Mouse (Mus musculus) hindbrain, embryonic 11.5 days (tissue): Measurements from ENCODE around the gene Cenpc1. TPM values are rescaled to one million over a fixed set of nuclear protein-coding genes. Genes with fewer than 3 reads are reported as not detected.

ENCODE experiments used
- ATAC-seq: fragments of 200-750 bp; cut with Nextera tagmentation; 2 replicates; pipeline ENCODE4 v1.8.0; 2017; ENCODE audit warnings: mild to moderate bottlenecking, moderate TSS enrichment, moderate library complexity; ENCODE audit not compliant: low FRiP score
- DNase-seq: peaks from one replicate; pipeline ENCODE4 v3.0.0-alpha.2; 2015; ENCODE audit warnings: low spot score
- H3K27ac ChIP-seq: fragments of 300-500 bp; sonication (generic); 2 replicates; pipeline ENCODE4 v1.5.1; 2014; ENCODE audit warnings: mild to moderate bottlenecking, low read depth, low read length
- H3K27me3 ChIP-seq: fragments of 300-500 bp; sonication (generic); 2 replicates; pipeline ENCODE4 v1.6.1; 2014; ENCODE audit warnings: mild to moderate bottlenecking, low read length, moderate library complexity, mixed read lengths; ENCODE audit not compliant: control insufficient read depth, insufficient read depth
- H3K36me3 ChIP-seq: fragments of 300-500 bp; sonication (generic); 2 replicates; pipeline ENCODE4 v1.6.1; 2014; ENCODE audit warnings: mild to moderate bottlenecking, low read length, moderate library complexity, mixed read lengths; ENCODE audit not compliant: control insufficient read depth, insufficient read depth
- H3K4me1 ChIP-seq: fragments of 300-500 bp; sonication (generic); replicated peaks from 2 replicates; pipeline ENCODE4 v1.6.1; 2014; ENCODE audit warnings: low read length, mixed read lengths; ENCODE audit not compliant: control insufficient read depth, insufficient read depth
- H3K4me2 ChIP-seq: fragments of 300-500 bp; sonication (generic); replicated peaks from 2 replicates; pipeline ENCODE4 v1.6.1; 2014; ENCODE audit warnings: mild to moderate bottlenecking, low read depth, low read length
- H3K4me3 ChIP-seq: fragments of 300-500 bp; sonication (generic); 2 replicates; pipeline ENCODE4 v1.5.1; 2014; ENCODE audit warnings: low read depth, low read length
- H3K9ac ChIP-seq: fragments of 300-500 bp; sonication (generic); 2 replicates; pipeline ENCODE4 v1.6.1; 2014; ENCODE audit warnings: low read depth, low read length
- H3K9me3 ChIP-seq: fragments of 300-500 bp; sonication (generic); 2 replicates; pipeline ENCODE4 v1.6.1; 2016; ENCODE audit warnings: low read length; ENCODE audit not compliant: control insufficient read depth
- WGBS: fragments of 180-500 bp; shearing (Covaris S2); extraction: QIAGEN DNeasy Blood & Tissue Kit; methylation state at CpG from one replicate; pipeline ENCODE4 v1.1.7; 2014; 5-methylcytosine and 5-hydroxymethylcytosine counted together
- polyA plus RNA-seq: library from polyadenylated mRNA; unstranded; fragments of >200 nt; fragmentation: Nextera tagmentation; extraction: Ambion mirVana; gene quantifications from 2 replicates; pipeline ENCODE4 v1.2.1, GENCODE M21; 2014

The Cenpc1 gene
- polyA plus RNA-seq = 50.4 and 52.1 TPM in 2 replicates

DNA sequence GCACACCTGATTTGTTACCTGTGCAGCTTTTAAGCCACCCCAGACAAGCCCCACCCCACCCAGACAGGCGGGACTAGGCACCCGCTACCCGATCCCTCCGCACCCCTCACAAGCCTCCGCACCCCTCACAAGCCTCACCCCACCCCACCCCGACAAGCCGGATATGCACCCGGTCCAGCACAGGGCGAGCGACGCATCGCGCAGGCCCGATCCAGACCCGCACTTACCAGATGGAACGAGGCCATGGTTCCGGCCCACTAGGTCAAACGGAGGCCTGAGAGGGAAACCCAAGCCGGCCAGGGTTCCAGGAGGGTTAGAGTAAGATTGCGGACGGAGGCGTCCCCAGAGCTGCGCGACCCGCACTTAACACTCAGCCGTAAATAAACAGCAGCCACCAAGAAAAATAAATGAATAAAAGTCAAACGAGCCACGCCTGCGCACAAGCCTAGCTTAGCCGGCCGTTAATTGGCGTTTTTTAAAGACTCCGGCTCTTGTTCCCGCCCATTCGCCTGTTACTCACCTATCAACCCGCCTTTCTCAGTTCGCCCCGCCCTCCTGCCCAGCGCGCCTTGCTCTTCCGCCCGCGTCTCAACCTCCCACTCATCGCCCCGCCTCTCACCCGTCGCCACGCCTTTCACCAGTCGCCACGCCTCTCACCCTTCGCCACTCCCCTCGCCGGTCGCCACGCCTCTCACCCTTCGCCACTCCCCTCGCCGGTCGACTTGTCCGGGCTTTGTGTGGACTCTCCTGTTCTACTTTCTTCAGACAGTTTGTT is at the start of gene Cenpc1:
Gene Cenpc1, minus strand, starts transcription at position 483 of the 775 bp plus-strand sequence.
- H3K4me1 ChIP-seq = no peaks in the 10 kb centered on the region
- no peaks in the 10 kb centered on the region for H3K27me3 ChIP-seq
- H3K4me2 ChIP-seq = peak within 1 kb of the TSS; percentile 41
- H3K27ac ChIP-seq = peak within 1 kb of the TSS; percentile 82
- peak within 1 kb of the TSS; percentile 83 for H3K4me3 ChIP-seq
- H3K36me3 ChIP-seq = no peaks in the 10 kb centered on the region
- DNase-seq = peak; percentile 96
- peak within 1 kb of the TSS; percentile 78 for H3K9ac ChIP-seq
- ATAC-seq = peak; percentile 96
- H3K9me3 ChIP-seq = no peaks in the 10 kb centered on the region
- WGBS = under 1% methylated on average over 60 of the region's 60 CpGs

DNA sequence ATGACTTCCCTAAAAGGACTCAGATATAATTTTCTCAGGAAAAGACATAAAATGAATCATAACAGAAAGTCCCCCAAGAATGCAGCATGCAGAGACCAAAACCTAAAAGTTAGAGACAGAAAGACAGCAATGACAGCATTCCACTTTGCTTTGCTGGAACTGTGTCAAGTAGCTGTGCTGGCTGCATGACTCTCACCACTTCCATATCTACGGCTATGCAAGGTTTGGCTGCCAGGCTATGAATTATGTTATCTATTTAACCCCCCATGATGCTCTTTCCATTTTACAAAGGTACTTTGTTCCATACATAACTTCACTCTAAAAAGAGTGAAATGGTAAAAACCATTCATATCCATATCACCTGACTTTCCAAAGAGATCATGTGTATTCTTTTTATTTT is 48.6 kb upstream of the Cenpc1 start:
- no peak overlapping the region for H3K4me2 ChIP-seq
- ATAC-seq (no peak), DNase-seq (no peak)
- no peak overlapping the region for H3K27ac ChIP-seq
- no peaks in the 10 kb centered on the region for H3K27me3 ChIP-seq
- WGBS = 95% methylated on average over 1 of the region's 1 CpGs
- H3K4me1 ChIP-seq = no peaks in the 10 kb centered on the region
- no peaks in the 10 kb centered on the region for H3K36me3 ChIP-seq
- no peaks in the 10 kb centered on the region for H3K9me3 ChIP-seq
- H3K9ac ChIP-seq = no peak overlapping the region
- no peak overlapping the region for H3K4me3 ChIP-seq

DNA sequence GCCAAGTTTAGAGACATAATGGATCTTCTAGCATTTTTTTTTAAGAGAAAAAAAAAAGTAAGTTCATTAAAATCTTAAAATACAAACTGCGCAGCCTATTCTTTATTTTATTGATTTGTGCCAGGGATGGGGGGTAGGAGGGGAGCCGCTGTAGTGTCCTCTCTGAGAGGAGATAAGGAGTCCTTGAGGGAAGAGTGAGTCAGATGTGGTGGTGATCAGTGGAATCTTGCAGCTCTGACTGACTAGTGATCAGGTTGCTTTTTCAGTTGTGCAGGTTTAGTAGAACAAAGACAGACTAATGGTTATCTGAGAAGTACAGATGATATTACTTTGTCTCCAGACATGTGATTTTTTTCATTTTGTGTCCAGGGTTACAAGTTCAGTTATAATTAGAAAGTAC is 47.7 kb upstream of the Cenpc1 start:
- Histone ChIP-seq H3K27me3 (no peaks in the 10 kb centered on the region), H3K9me3 (no peaks in the 10 kb centered on the region), H3K4me3 (no peak overlapping the region), H3K9ac (no peak overlapping the region), H3K4me1 (no peaks in the 10 kb centered on the region), H3K36me3 (0 out of 2 replicates have a peak, but pooled peaks cover under 1% of the 10 kb centered on the region), H3K27ac (no peak overlapping the region), H3K4me2 (no peak overlapping the region)
- no peak for ATAC-seq
- 98% methylated on average over 2 of the region's 2 CpGs for WGBS
- DNase-seq = no peak

DNA sequence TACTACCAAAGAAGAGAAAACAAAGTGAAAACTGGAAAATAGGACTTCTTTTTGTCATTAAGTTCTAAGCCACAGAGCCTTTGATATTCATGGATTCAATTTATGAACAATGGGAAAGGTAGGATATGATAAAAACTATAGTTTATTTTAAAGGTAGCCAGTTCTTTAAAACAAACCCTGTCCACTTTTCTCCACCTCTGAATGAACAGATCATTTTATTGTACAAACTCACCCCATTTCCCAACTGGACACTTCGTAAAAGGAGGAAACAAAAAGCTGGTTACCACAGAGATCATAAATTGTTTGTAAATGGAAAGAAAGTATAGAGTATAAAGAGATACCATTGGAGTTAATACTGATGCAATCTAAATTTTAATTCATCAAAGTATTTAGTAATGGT is 45.7 kb upstream of the Cenpc1 start:
- no peaks in the 10 kb centered on the region for H3K9me3 ChIP-seq
- H3K9ac ChIP-seq = no peak overlapping the region
- no peak for DNase-seq
- H3K36me3 ChIP-seq = 0 out of 2 replicates have a peak, but pooled peaks cover 4% of the 10 kb centered on the region
- H3K4me1 ChIP-seq = no peaks in the 10 kb centered on the region
- WGBS = 94% methylated on average over 1 of the region's 1 CpGs
- no peak overlapping the region for H3K4me3 ChIP-seq
- H3K27me3 ChIP-seq = no peaks in the 10 kb centered on the region
- no peak for ATAC-seq
- H3K27ac ChIP-seq = no peak overlapping the region
- H3K4me2 ChIP-seq = no peak overlapping the region

DNA sequence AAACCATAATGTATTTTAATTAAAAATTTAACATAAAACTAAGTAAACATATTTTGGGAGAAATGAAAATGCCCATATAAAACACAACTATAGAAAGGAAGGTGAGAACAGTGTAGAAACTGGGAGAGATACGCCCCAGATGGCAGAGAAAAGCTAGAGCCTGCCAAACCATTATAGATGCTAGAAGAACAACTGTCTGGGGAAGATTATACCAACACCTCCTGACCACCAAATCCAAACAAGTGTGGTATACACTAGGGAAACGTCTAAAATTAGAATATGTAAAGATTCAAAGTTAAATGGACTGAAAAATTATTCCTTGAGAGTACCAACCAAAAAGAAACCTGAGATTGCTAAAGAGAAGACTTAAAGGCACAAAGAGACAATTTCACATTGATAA is 41.2 kb upstream of the Cenpc1 start:
- 89% methylated on average over 2 of the region's 2 CpGs for WGBS

DNA sequence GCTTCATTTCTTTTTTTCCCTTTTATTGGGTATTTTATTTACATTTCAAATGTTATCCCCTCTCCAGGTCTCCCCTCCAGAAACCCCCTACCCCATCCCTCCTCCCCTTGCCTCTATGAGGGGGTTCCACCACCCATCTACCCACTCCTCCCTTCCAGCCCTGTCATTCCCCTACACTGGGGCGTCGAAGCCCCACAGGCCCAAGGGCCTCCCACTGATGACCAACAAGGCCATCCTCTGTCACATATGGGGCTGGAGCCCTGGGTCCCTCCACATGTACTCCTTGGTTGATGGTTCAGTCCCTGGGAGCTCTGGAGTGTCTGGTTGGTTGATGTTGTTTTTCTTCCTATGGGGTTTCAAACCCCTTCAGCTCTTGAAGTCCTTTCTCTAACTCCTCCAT is 36.8 kb upstream of the Cenpc1 start:
- Histone ChIP-seq H3K27me3 (no peaks in the 10 kb centered on the region), H3K4me3 (no peak overlapping the region), H3K4me1 (no peaks in the 10 kb centered on the region), H3K27ac (no peak overlapping the region), H3K36me3 (no peaks in the 10 kb centered on the region), H3K4me2 (no peak overlapping the region), H3K9me3 (no peaks in the 10 kb centered on the region), H3K9ac (no peak overlapping the region)
- no peak for DNase-seq
- no peak for ATAC-seq
- WGBS = 96% methylated on average over 2 of the region's 2 CpGs

More for the DNA sequence above, 41.2 kb upstream of the Cenpc1 start:
- Histone ChIP-seq H3K27me3 (no peaks in the 10 kb centered on the region), H3K4me2 (no peak overlapping the region), H3K9me3 (no peaks in the 10 kb centered on the region), H3K36me3 (0 out of 2 replicates have a peak, but pooled peaks cover 4% of the 10 kb centered on the region), H3K27ac (no peak overlapping the region), H3K9ac (no peak overlapping the region), H3K4me1 (no peaks in the 10 kb centered on the region), H3K4me3 (no peak overlapping the region)
- no peak for ATAC-seq
- no peak for DNase-seq

DNA sequence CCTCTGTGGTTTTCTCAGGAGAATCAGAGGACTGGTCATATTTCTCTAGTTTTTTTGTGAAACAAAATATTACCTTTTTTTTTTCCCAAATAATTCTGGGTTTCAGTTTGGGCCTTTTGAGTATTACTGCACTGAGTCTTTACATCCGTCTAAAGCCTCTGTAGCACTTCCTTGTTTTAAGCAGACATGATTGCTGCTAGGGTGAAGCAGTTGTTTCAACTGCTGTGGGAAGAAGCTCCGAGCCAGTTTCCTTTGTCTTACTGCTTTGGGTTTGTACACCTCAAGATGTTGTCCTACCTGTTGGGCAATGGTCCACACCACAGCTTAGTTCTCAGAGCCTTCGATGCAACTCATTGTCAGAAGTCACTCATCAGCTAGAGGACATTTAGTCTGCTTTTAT is 35.2 kb upstream of the Cenpc1 start:
- WGBS = 81% methylated on average over 3 of the region's 3 CpGs
- no peak for DNase-seq
- H3K27me3 ChIP-seq = no peaks in the 10 kb centered on the region

DNA sequence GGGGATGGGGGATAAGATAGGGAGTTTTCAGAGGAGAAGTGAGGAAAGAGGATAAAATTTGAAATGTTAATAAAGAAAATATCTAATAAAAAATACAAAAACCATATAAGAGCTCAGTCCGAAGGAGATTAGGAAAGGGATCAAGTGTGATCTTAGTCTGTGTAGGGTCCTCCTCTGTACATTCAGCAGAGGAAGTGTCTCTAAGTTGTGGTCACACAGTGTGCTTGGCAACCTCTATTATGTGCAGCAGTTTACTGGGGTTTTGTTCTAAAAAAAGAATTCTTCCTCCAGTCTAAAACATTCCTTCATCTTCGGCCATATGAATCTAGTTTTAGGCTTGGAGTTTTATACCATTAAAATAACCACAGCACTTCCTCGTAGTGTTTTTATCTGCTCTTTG is 33.6 kb upstream of the Cenpc1 start:
- ATAC-seq = no peak
- Histone ChIP-seq H3K4me1 (no peaks in the 10 kb centered on the region), H3K36me3 (no peaks in the 10 kb centered on the region), H3K9me3 (no peaks in the 10 kb centered on the region), H3K4me3 (no peak overlapping the region), H3K9ac (no peak overlapping the region), H3K27ac (no peak overlapping the region), H3K4me2 (no peak overlapping the region), H3K27me3 (no peaks in the 10 kb centered on the region)
- DNase-seq = no peak
- 83% methylated on average over 3 of the region's 3 CpGs for WGBS

More for the DNA sequence above, 35.2 kb upstream of the Cenpc1 start:
- Histone ChIP-seq H3K9me3 (no peaks in the 10 kb centered on the region), H3K9ac (no peak overlapping the region), H3K36me3 (no peaks in the 10 kb centered on the region), H3K27ac (no peak overlapping the region), H3K4me1 (no peaks in the 10 kb centered on the region), H3K4me3 (no peak overlapping the region), H3K4me2 (no peak overlapping the region)
- no peak for ATAC-seq

DNA sequence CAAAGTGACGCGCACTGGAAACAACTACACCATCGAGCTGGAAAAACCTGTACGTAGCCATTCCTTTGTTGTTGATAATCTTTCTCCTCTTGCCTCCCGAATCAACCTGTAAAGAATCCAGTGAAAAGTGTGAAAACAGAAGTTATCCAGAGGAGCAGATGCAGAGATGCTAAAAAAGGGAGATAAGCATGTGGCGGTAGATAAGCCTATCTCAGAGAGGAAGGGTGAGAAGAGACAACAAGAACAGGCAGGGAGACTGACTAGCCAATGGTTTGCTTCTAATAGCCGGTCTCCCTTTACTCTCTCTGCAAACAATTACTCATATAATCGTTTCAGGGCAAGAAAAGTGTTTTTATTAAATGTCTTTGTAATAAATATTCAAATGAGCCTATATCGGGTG is 29.4 kb upstream of the Cenpc1 start:
- no peak overlapping the region for H3K4me3 ChIP-seq
- no peaks in the 10 kb centered on the region for H3K36me3 ChIP-seq
- no peaks in the 10 kb centered on the region for H3K27me3 ChIP-seq
- H3K4me2 ChIP-seq = no peak overlapping the region
- no peak overlapping the region for H3K27ac ChIP-seq
- H3K4me1 ChIP-seq = no peaks in the 10 kb centered on the region
- 86% methylated on average over 9 of the region's 9 CpGs for WGBS
- ATAC-seq (no peak), DNase-seq (no peak)
- no peak overlapping the region for H3K9ac ChIP-seq
- no peaks in the 10 kb centered on the region for H3K9me3 ChIP-seq
